Mouse (Mus musculus): ENCODE data around the gene Cenpm. TPM values are rescaled to one million over a fixed set of nuclear protein-coding genes. Genes with fewer than 3 reads are reported as not detected.
A peak's percentile ranks its signal among the peaks of the same experiment; 100 is the strongest.

Gene Cenpm
- polyA plus RNA-seq, 1 experiment from 2014 or later = 61.5 TPM

DNA sequence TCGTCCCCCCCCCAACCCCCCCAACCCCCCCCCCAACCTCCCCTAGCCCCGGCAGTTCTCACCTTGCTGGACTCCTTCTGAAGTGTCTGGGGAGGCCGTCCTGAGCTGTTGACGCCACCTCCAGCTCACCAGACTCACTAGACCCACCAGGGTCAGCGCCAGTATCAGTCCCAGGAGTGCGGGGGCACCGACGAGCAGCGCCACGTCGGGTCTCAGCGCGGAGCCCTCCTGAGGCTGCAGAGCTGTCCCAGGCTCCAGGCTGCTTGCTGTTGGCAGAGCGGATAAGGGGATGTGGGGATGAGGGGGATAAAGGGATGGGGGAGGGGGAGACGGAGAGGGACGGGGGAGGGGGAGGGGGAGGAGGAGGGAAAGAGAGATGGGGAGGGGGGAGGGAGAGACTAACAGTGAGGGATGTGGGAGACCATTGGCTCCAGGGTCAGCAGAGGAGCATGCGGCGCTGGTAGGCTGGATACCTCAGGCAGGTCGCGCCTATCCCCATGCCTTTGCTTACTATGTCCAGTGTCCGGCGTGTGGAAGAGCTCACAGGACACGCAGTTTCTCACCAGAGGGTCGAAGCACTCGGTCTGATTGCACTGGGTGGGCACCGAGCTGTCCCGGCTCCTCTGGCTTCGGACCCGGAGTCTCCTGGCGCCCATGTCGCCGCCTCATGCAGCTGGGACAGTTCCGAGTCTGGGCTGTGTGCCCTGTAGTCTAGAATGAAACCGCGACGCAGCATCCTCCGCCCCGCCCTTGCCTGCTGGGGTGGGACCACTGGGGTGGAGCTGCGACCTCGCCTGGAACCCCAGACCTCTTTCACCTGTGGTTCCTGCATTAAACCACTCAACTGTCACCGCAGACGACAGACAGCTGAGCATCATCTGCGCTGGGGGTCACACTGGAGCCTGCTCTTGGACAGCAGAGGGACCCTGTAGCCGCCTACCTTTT, 20.6 kb downstream of the Cenpm start, which contains the start of gene Tnfrsf13c:
Gene Tnfrsf13c (minus strand): TSS at position 713 of the 945 bp plus-strand sequence.
- under 1% methylated on average over 42 of the region's 44 CpGs for WGBS
- Histone ChIP-seq H3K4me1 (peaks cover 18% of the 10 kb centered on the region), H3K4me3 (peak within 1 kb of the TSS; percentile 45), H3K9ac (peak within 1 kb of the TSS; percentile 65), H3K27ac (replicated peaks) (no peak within 1 kb of the TSS), H3K9me3 (no peaks in the 10 kb centered on the region), H3K4me2 (peak within 1 kb of the TSS; percentile 74), H3K27me3 (replicated peaks) (peaks cover 77% of the 10 kb centered on the region), H3K36me3 (no peaks in the 10 kb centered on the region)
- peak; percentile 11; the same call in 1 of the 2 replicates for ATAC-seq (ENCODE audit: extremely low read depth, insufficient number of reproducible peaks, low FRiP score, low TSS enrichment)

DNA sequence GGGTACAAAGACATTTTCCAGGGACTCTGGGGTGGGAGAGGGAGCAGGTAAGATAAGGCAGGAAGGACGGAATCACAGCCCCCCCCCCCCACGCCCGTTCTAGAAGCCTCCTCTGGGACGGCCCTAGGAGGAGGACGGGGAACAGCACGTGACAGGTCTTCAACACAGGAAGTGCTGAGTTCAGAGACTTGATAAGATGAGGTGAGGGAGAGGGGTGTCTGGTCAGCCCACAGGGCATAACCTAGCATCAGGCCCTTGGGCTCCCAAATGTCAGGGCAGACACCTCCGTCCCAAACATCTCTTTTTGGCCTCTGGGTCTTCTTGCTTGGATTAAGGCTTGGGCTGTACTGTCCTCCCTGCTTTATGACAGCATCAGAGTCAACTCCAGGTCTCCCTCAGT, 21.3 kb downstream of the Cenpm start:
- Histone ChIP-seq H3K27me3 (replicated peaks) (peaks cover 83% of the 10 kb centered on the region), H3K9ac (no peak overlapping the region; the same call in 1 of the 2 replicates), H3K4me1 (peaks cover 18% of the 10 kb centered on the region), H3K36me3 (no peaks in the 10 kb centered on the region), H3K4me3 (no peak overlapping the region), H3K9me3 (no peaks in the 10 kb centered on the region), H3K4me2 (peak overlapping the region; percentile 74; the same call in 1 of the 2 replicates), H3K27ac (replicated peaks) (no peak overlapping the region)
- WGBS = 12% methylated on average over 7 of the region's 7 CpGs
- no peak for ATAC-seq (ENCODE audit: extremely low read depth, insufficient number of reproducible peaks, low FRiP score, low TSS enrichment)

DNA sequence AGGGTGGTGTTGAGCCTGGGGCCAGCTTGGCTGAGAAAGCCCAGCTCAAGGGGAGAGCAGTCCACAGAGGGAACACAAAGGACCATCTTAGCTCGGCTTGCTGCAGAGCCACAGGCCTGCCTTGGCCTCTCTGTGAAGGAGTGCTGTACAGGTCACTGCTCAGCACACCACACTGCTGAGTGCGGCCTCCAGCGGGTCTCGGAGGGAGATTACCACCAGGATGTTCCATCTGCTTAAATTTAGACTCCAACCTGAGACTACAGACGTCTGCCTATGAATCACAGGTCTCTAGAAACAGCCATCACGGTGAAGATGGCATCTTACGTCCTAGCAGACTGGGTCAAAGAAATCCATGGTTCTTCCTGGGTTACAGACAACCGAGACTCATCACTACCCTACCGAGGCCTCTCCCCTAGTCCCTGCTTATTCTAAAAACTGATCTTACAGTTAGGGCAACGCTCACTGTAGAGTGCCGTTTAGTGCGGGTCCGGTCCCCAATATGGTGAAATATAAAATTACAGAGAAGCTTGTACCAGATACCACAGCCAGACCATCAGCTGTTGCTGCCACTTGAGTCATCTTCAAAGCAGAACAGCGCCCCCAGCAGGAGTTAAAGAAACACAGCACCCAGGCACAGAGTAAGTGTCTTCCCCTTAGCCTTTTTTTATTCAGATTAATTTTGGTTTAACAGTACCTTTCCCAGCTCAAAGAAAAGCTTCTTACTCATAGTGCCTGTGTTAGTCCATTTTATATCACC, 23.3 kb downstream of the Cenpm start:
- Histone ChIP-seq H3K4me1 (peaks cover 29% of the 10 kb centered on the region), H3K4me2 (no peak overlapping the region), H3K36me3 (no peaks in the 10 kb centered on the region), H3K9me3 (no peaks in the 10 kb centered on the region), H3K4me3 (no peak overlapping the region), H3K27me3 (replicated peaks) (peaks cover 98% of the 10 kb centered on the region), H3K9ac (no peak overlapping the region), H3K27ac (replicated peaks) (no peak overlapping the region)
- WGBS = 62% methylated on average over 14 of the region's 14 CpGs
- no peak for ATAC-seq (ENCODE audit: extremely low read depth, insufficient number of reproducible peaks, low FRiP score, low TSS enrichment)

DNA sequence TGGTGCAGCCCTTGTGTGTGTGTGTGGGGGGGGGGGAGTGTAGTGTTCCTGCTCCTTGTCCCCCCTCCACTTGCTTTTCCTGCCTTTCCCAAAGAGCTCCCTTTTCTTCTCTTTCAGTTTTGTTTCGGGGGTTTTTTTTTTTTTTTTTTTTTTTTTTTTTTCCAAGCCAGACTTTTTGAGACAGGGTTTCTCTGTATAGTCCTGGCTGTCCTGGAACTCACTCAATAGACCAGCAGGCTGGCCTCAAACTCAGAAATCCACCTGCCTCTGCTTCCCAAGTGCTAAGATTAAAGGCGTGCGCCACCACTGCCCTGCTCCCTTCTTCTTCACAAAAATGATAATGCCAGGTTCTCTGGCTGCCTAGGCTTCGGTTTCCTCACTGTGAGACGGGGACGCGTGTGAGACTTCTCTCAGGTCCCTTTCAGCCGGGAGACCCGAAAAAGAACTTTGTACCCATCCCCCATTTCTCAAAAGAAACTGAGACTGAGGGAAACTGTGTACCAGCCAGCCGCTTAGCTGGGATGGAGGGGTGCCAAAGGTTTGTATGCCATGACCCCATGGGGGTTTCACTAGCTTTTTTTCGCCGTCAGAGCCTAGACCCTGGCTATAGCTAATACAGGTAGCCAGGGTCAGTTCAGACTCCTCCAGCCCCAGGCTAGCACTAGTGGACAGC, 24.4 kb downstream of the Cenpm start:
- peaks cover 98% of the 10 kb centered on the region for H3K27me3 ChIP-seq (replicated peaks)
- WGBS = 75% methylated on average over 11 of the region's 12 CpGs
- ATAC-seq (ENCODE audit: extremely low read depth, insufficient number of reproducible peaks, low FRiP score, low TSS enrichment) = no peak

DNA sequence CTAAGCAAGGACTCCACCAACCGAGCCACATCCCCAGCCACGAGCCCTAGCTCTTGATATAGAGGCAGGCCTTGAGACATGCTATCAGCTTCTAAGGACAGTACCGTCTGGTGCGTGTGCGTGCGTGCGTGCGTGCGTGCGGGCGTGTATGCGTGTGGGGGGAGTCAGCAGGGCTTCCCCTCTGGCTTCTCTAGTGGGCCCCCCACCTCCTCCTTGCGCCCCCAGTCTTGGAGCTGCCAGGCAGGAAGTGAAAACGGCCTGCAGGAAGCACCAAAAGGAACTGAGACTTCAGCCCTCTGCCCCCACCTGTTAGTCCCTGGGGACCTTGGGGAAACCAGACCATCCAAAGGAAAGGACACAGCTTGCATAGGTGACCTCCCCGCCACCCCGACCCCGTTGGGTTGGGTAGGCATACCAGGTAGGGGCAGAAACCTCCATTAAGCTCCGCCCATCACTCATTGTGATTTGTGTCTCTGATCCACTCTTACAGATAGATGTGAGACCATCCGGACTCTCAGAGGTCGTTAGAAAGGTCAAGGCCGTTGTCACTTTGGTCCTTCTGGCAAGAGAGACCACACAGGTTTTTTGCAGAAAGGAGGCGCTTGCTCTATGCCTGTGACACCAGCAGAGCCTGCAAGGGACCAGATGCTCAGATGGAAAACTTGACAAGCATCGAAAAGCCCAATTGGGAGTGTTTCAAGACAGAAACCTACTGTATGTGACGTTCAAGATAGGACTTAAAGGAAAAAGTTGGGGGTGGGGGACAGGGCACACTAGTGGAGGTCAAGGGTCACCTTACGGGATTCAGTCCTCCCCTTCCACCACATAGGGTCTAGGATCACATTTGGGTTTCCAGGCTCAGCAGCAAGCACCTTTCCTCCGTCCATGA, 25.5 kb downstream of the Cenpm start:
- no peak overlapping the region for H3K4me3 ChIP-seq
- 69% methylated on average over 26 of the region's 26 CpGs for WGBS
- H3K27ac ChIP-seq (replicated peaks) = no peak overlapping the region
- H3K9me3 ChIP-seq = no peaks in the 10 kb centered on the region
- no peak for ATAC-seq (ENCODE audit: extremely low read depth, insufficient number of reproducible peaks, low FRiP score, low TSS enrichment)
- H3K9ac ChIP-seq = no peak overlapping the region
- peaks cover 33% of the 10 kb centered on the region for H3K4me1 ChIP-seq
- H3K27me3 ChIP-seq (replicated peaks) = peaks cover 97% of the 10 kb centered on the region
- H3K36me3 ChIP-seq = no peaks in the 10 kb centered on the region
- no peak overlapping the region for H3K4me2 ChIP-seq

More for the DNA sequence above, 24.4 kb downstream of the Cenpm start:
- H3K36me3 ChIP-seq = no peaks in the 10 kb centered on the region
- H3K4me1 ChIP-seq = peaks cover 40% of the 10 kb centered on the region
- H3K9me3 ChIP-seq = no peaks in the 10 kb centered on the region
- no peak overlapping the region for H3K9ac ChIP-seq
- H3K4me3 ChIP-seq = no peak overlapping the region
- H3K27ac ChIP-seq (replicated peaks) = no peak overlapping the region
- H3K4me2 ChIP-seq = no peak overlapping the region

DNA sequence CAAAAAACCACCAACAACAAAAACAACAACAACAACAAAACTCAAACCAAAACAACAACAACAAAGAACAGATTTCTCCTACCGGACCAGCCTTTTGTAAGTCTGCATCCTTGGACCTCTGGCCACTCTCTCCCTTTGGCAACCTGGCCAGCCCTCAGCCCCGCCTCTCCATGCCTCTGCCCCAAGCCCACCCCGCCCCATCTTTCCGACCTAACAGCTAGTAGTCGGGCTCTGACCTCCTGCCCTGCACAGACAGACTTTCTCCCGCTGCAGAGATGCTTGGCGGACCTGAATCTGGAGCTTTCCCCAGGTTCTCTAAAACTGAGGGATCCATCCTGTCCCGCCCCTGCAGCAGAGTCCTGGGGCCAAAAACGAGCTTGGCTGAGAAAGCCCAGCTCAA, 26.6 kb downstream of the Cenpm start:
- H3K4me2 ChIP-seq = no peak overlapping the region
- H3K27me3 ChIP-seq (replicated peaks) = peaks cover 97% of the 10 kb centered on the region
- H3K4me3 ChIP-seq = no peak overlapping the region
- 32% methylated on average over 9 of the region's 9 CpGs for WGBS
- ATAC-seq (ENCODE audit: extremely low read depth, insufficient number of reproducible peaks, low FRiP score, low TSS enrichment) = no peak
- H3K9me3 ChIP-seq = no peaks in the 10 kb centered on the region
- no peaks in the 10 kb centered on the region for H3K36me3 ChIP-seq
- H3K27ac ChIP-seq (replicated peaks) = no peak overlapping the region
- peaks cover 23% of the 10 kb centered on the region for H3K4me1 ChIP-seq
- H3K9ac ChIP-seq = no peak overlapping the region

DNA sequence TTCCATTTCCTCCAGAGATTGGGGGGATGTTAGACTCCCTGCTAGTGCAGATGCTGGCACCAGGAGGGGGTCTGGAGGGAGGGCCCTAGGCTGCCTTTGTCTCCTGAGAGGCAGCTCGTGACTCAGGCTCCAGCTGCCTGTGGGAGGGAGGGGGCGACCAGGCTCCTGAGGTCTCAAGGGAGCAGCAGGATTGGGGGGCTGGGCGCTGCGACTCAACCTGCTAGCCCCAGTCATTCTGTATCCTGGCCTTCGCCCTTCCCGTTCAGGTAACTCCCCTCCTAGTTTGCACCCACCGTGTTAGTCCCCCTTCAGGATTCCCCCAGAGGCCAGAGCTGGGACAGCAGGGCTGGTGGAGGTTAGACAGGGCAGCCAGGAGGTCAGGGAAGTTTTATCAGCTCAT, 27.5 kb downstream of the Cenpm start:
- peaks cover 97% of the 10 kb centered on the region for H3K27me3 ChIP-seq (replicated peaks)
- no peak overlapping the region for H3K4me2 ChIP-seq
- no peaks in the 10 kb centered on the region for H3K36me3 ChIP-seq
- ATAC-seq (ENCODE audit: extremely low read depth, insufficient number of reproducible peaks, low FRiP score, low TSS enrichment) = no peak
- 24% methylated on average over 7 of the region's 7 CpGs for WGBS
- no peak overlapping the region for H3K9ac ChIP-seq
- no peaks in the 10 kb centered on the region for H3K9me3 ChIP-seq
- peaks cover 32% of the 10 kb centered on the region for H3K4me1 ChIP-seq
- no peak overlapping the region for H3K27ac ChIP-seq (replicated peaks)
- no peak overlapping the region for H3K4me3 ChIP-seq

DNA sequence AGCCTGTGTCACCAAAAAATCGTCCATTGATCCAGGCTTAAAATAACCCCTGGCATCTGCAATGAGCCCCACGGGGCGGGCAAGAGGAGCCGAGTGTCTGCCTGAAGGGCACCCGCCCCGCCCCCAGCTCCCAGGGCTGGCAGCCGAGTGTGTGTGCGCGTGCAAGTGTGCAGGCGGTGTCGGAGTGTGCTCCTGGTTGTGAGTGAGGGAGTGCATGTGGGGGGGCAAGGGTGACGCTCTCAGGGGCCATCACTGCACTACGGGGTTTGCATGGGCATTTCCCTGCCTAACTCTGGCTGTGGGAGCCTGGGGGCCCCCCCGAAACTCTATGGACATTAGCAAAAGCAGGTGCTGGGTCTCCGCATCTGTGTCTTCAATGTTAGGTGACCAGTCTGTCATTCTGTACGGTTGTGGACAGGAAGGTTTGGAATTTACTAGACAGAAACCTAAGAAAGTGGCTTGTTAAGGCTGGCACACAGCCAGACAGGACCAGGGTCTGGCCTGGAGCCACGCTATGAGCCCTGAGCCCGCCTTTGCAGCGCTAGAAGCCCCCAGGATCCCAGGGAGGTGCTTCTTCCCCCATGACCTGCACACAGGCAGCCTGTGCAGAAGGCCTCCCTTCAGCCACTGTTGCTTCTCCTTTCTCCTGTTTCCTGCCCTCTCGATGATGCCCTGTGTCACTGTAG, 28.3 kb downstream of the Cenpm start:
- no peak overlapping the region; the same call in 1 of the 2 replicates for H3K4me2 ChIP-seq

DNA sequence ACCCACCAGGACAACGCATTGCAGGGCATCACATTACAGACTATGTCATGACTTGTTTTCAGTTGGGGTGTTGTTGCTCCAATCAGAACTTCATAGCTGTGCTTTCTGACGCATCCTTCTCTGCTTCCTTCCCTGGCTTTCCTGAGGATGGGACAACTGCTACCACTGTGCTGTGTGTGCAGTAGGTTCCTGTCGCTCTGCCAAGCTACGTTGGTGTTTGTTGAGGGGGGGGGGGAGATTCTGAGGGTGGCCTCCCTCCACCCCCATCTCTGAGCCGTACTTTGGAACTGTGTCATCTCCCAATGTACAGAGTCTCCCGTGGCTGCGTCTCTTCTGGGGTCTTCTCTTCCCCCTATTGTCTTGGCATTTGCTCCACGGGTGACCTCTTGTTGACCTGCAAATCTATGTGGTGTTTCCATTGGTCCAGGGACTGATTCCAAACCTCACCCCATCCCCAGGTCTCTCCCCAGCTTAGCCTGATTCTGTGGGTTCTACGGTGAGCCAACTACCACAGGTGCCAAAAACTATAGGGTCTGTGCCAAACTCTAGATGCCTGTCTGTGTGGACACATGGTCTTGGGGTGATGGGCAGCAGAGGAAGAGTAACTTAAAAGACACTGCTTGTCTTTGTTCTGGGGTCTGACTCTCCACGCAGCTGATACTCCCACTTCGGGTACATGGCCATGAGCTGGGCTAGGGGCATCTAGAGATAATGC, 29.1 kb downstream of the Cenpm start:
- no peak overlapping the region for H3K4me3 ChIP-seq
- no peak for ATAC-seq (ENCODE audit: extremely low read depth, insufficient number of reproducible peaks, low FRiP score, low TSS enrichment)
- H3K4me2 ChIP-seq = no peak overlapping the region; the same call in 1 of the 2 replicates
- no peak overlapping the region for H3K27ac ChIP-seq (replicated peaks)
- peaks cover 39% of the 10 kb centered on the region for H3K4me1 ChIP-seq
- WGBS = 32% methylated on average over 11 of the region's 11 CpGs
- H3K9me3 ChIP-seq = no peaks in the 10 kb centered on the region
- H3K36me3 ChIP-seq = no peaks in the 10 kb centered on the region
- H3K9ac ChIP-seq = no peak overlapping the region
- peaks cover 97% of the 10 kb centered on the region for H3K27me3 ChIP-seq (replicated peaks)

More for the DNA sequence above, 28.3 kb downstream of the Cenpm start:
- Histone ChIP-seq H3K4me1 (peaks cover 39% of the 10 kb centered on the region), H3K36me3 (no peaks in the 10 kb centered on the region), H3K9me3 (no peaks in the 10 kb centered on the region), H3K4me3 (no peak overlapping the region), H3K27me3 (replicated peaks) (peaks cover 97% of the 10 kb centered on the region), H3K27ac (replicated peaks) (no peak overlapping the region), H3K9ac (no peak overlapping the region)
- ATAC-seq (ENCODE audit: extremely low read depth, insufficient number of reproducible peaks, low FRiP score, low TSS enrichment) = no peak
- WGBS = 40% methylated on average over 20 of the region's 20 CpGs

All from heart, embryonic 13.5 days (tissue).